Comparison of ENCODE assay signal across 8 mouse cellular contexts in genomic region chr11:106487733-106488115, GRCm38 (mm10). TPM values are rescaled to one million over a fixed set of nuclear protein-coding genes. Genes with fewer than 3 reads are reported as not detected.
A peak's percentile ranks its signal among the peaks of the same experiment; 100 is the strongest.
DNase-seq lines count a peak whose midpoint lies in the region; ATAC-seq and TF ChIP-seq lines count a peak whose summit lies in the region.

Gene Ern1, minus strand, starts transcription at chr11:106487852.

- TF ChIP-seq POLR2A in thymus, adult 2 months (IDR thresholded peaks at IDR 0.05; ENCODE audit: control insufficient read depth, extremely low read depth, insufficient read depth, low read length, poor library complexity), result peak; percentile 51; the same call in 1 of the 2 replicates

- ATAC-seq in lung, embryonic 16.5 days (ENCODE audit: low read depth), result peak; percentile 99

- no peak for TF ChIP-seq CTCF in thymus, adult 2 months (IDR thresholded peaks at IDR 0.05; ENCODE audit: borderline replicate concordance, control insufficient read depth, extremely low read depth, insufficient read depth, low read length, poor library complexity)

- peak within 1 kb of the TSS; percentile 89 for H3K27ac ChIP-seq in hindbrain, embryonic 10.5 days
- H3K27ac ChIP-seq in lung, embryonic 16.5 days (ENCODE audit: low read length), result peak within 1 kb of the TSS; percentile 91
- H3K27ac ChIP-seq in thymus, adult 2 months (ENCODE audit: control insufficient read depth, insufficient read depth, low read length), result no peak within 1 kb of the TSS

- H3K9me3 ChIP-seq in hindbrain, embryonic 10.5 days, result no peaks in the 10 kb centered on the region
- H3K9me3 ChIP-seq in lung, embryonic 16.5 days (ENCODE audit: control insufficient read depth, low read length), result no peaks in the 10 kb centered on the region

- under 1% methylated on average over 28 of the region's 28 CpGs for WGBS in hindbrain, embryonic 10.5 days
- 0% methylated on average over 23 of the region's 28 CpGs for WGBS in lung, embryonic 16.5 days
- WGBS in thymus, adult 2 months, result 2% methylated on average over 28 of the region's 28 CpGs

- H3K4me3 ChIP-seq in hindbrain, embryonic 10.5 days, result peak within 1 kb of the TSS; percentile 97
- peak within 1 kb of the TSS; percentile 87 for H3K4me3 ChIP-seq in lung, embryonic 16.5 days (ENCODE audit: low read length)
- H3K4me3 ChIP-seq in thymus, adult 2 months (ENCODE audit: control insufficient read depth, insufficient read depth, low read length), result peak within 1 kb of the TSS; percentile 61

- no peaks in the 10 kb centered on the region for H3K36me3 ChIP-seq in hindbrain, embryonic 10.5 days
- H3K36me3 ChIP-seq in lung, embryonic 16.5 days (ENCODE audit: control insufficient read depth, insufficient read depth, low read length), result no peaks in the 10 kb centered on the region
- H3K36me3 ChIP-seq in thymus, adult 2 months (ENCODE audit: control insufficient read depth, insufficient read depth, low read length), result no peaks in the 10 kb centered on the region

- H3K27me3 ChIP-seq in hindbrain, embryonic 10.5 days (ENCODE audit: insufficient read depth, poor library complexity, severe bottlenecking), result no peaks in the 10 kb centered on the region
- H3K27me3 ChIP-seq in lung, embryonic 16.5 days (ENCODE audit: control insufficient read depth, insufficient read depth, low read depth, low read length), result no peaks in the 10 kb centered on the region
- H3K27me3 ChIP-seq in thymus, adult 2 months (ENCODE audit: control insufficient read depth, insufficient read depth, low read length), result peaks cover 3% of the 10 kb centered on the region; the same call in 1 of the 2 replicates

- peaks cover 20% of the 10 kb centered on the region for H3K4me1 ChIP-seq in hindbrain, embryonic 10.5 days (replicated peaks)
- peaks cover 14% of the 10 kb centered on the region for H3K4me1 ChIP-seq in lung, embryonic 16.5 days (replicated peaks; ENCODE audit: control insufficient read depth, insufficient read depth, low read length)
- H3K4me1 ChIP-seq in thymus, adult 2 months (replicated peaks; ENCODE audit: control insufficient read depth, insufficient read depth, low read length), result peaks cover 9% of the 10 kb centered on the region

- peak within 1 kb of the TSS; percentile 89 for H3K4me2 ChIP-seq in lung, embryonic 16.5 days (ENCODE audit: low read depth, low read length)

- peak; percentile 92 for DNase-seq in NIH3T3 (ENCODE audit: low read depth)
- peak; percentile 93 for DNase-seq in cerebellum, adult 9-11 months
- peak; percentile 89 to 96 for DNase-seq in frontal cortex, adult 2 months (ENCODE audit: extremely low spot score in 1 of 2, low spot score in 1 of 2)
- peak; percentile 97 for DNase-seq in hindbrain, embryonic 10.5 days (ENCODE audit: low spot score)
- DNase-seq in layer of hippocampus, adult 9-11 months, result peak; percentile 94
- peak; percentile 93 for DNase-seq in ovary, adult 18-20 months (ENCODE audit: low spot score)
- DNase-seq in thymus, adult 2 months, result peak; percentile 96

- H3K9ac ChIP-seq in lung, embryonic 16.5 days (ENCODE audit: low read length), result peak within 1 kb of the TSS; percentile 87

RNA-seq across cellular contexts. Expression of gene Ern1, which starts in this region (rescaled TPM):
- 7.2 and 7.7 TPM in 2 replicates for polyA plus RNA-seq in frontal cortex, adult 2 months (2012; rRNA removed)
- polyA plus RNA-seq in hindbrain, embryonic 10.5 days (2016; fragmentation: Nextera tagmentation; extraction: Ambion mirVana), result 6.3 and 7.1 TPM in 2 replicates
- 5.5 and 5.8 TPM in 2 replicates for polyA plus RNA-seq in lung, embryonic 16.5 days (2015; fragmentation: Nextera tagmentation; extraction: Ambion mirVana)
- polyA plus RNA-seq in thymus, adult 2 months (2012; rRNA removed), result 18.1 and 21.9 TPM in 2 replicates
